Mouse (Mus musculus) intestine, embryonic 16.5 days (tissue): Measurements from ENCODE around the gene Hic2. TPM values are rescaled to one million over a fixed set of nuclear protein-coding genes. Genes with fewer than 3 reads are reported as not detected.

Source experiments
- ATAC-seq: fragments of 200-750 bp; cut with Nextera tagmentation; 2 replicates; pipeline ENCODE4 v1.8.0; 2017; ENCODE audit warnings: moderate TSS enrichment, moderate library complexity
- H3K27ac ChIP-seq: fragments of 300-500 bp; sonication (generic); 2 replicates; pipeline ENCODE4 v1.5.1; 2014; ENCODE audit warnings: mild to moderate bottlenecking, low read length
- H3K27me3 ChIP-seq: fragments of 300-500 bp; sonication (generic); replicated peaks from 2 replicates; pipeline ENCODE4 v1.6.1; 2014; ENCODE audit warnings: low read length, control low read depth, mixed read lengths; ENCODE audit not compliant: control insufficient read depth, insufficient read depth
- H3K36me3 ChIP-seq: fragments of 300-500 bp; sonication (generic); 2 replicates; pipeline ENCODE4 v1.6.1; 2014; ENCODE audit warnings: low read length, control low read depth; ENCODE audit not compliant: control insufficient read depth, insufficient read depth
- H3K4me1 ChIP-seq: fragments of 300-500 bp; sonication (generic); 2 replicates; pipeline ENCODE4 v1.6.1; 2014; ENCODE audit warnings: low read length, control low read depth, mixed read lengths; ENCODE audit not compliant: control insufficient read depth, insufficient read depth
- H3K4me2 ChIP-seq: fragments of 300-500 bp; sonication (generic); 2 replicates; pipeline ENCODE4 v1.6.1; 2014; ENCODE audit warnings: low read depth, low read length, control low read depth
- H3K4me3 ChIP-seq: fragments of 300-500 bp; sonication (generic); 2 replicates; pipeline ENCODE4 v1.5.1; 2014; ENCODE audit warnings: mild to moderate bottlenecking, low read length
- H3K9ac ChIP-seq: fragments of 300-500 bp; sonication (generic); 2 replicates; pipeline ENCODE4 v1.6.1; 2014; ENCODE audit warnings: low read depth, low read length
- H3K9me3 ChIP-seq: fragments of 300-500 bp; sonication (generic); 2 replicates; pipeline ENCODE4 v1.6.1; 2016; ENCODE audit warnings: low read length, control low read depth; ENCODE audit not compliant: control insufficient read depth
- WGBS: fragments of 180-500 bp; shearing (Covaris S2); extraction: QIAGEN DNeasy Blood & Tissue Kit; methylation state at CpG from one replicate; pipeline ENCODE4 v1.1.7; 2014; 5-methylcytosine and 5-hydroxymethylcytosine counted together
- polyA plus RNA-seq: library from polyadenylated mRNA; unstranded; fragments of >200 nt; fragmentation: Nextera tagmentation; extraction: Ambion mirVana; gene quantifications from 2 replicates; pipeline ENCODE4 v1.2.1, GENCODE M21; 2015

Gene Hic2
- polyA plus RNA-seq, 1 experiment from 2014 or later, result 5.5 TPM

DNA sequence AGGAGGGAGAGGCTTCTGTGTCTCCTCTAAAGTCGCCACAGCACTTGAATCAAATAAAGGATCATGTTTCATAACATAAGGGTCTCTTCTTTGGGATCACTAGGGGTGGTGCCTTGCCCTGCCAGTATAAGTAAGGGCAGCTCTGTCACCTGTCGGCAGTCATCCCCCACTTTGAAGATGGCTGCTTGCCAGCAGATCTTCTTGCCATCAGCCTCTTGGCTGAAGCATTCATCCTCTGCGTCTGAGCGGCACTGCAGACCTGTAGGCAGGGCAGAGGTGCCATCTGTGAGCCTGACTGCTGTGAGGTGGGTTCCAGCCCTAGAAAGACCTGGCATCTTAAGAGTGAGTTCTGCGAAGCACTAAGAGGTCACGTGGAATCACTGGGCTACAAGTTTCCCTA lies 49.8 kb downstream of the Hic2 start:
- Histone ChIP-seq H3K27me3 (no peaks in the 10 kb centered on the region), H3K4me3 (no peak overlapping the region), H3K9ac (no peak overlapping the region), H3K36me3 (peaks cover 6% of the 10 kb centered on the region; the same call in 1 of the 2 replicates), H3K9me3 (no peaks in the 10 kb centered on the region), H3K4me2 (no peak overlapping the region), H3K4me1 (peaks cover under 1% of the 10 kb centered on the region; the same call in 1 of the 2 replicates), H3K27ac (no peak overlapping the region)
- WGBS, result 74% methylated on average over 6 of the region's 6 CpGs
- no peak for ATAC-seq

DNA sequence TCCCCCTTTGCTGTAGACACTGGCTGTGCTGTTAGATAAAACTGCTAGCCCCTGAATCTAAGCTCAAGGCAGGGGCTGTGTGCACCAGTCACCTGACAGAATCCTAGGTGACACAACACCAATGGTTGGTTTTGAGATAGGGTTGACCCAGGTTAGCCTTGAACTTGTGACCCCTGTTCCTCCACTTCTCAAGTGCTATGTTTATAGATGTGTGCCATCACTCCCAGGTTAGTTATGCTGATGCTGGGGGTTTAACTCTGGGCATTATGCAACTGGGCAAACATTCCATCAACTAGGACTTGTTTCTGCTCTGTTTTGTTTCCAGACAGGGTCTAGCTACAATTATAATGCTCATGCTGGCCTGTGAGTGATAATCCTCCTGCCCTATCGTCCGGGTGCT lies 53.7 kb downstream of the Hic2 start:
- 74% methylated on average over 2 of the region's 2 CpGs for WGBS
- Histone ChIP-seq H3K27ac (no peak overlapping the region), H3K4me2 (no peak overlapping the region), H3K4me3 (no peak overlapping the region), H3K36me3 (peaks cover 3% of the 10 kb centered on the region; the same call in 1 of the 2 replicates), H3K9ac (no peak overlapping the region), H3K4me1 (no peaks in the 10 kb centered on the region), H3K9me3 (no peaks in the 10 kb centered on the region), H3K27me3 (no peaks in the 10 kb centered on the region)
- no peak for ATAC-seq

DNA sequence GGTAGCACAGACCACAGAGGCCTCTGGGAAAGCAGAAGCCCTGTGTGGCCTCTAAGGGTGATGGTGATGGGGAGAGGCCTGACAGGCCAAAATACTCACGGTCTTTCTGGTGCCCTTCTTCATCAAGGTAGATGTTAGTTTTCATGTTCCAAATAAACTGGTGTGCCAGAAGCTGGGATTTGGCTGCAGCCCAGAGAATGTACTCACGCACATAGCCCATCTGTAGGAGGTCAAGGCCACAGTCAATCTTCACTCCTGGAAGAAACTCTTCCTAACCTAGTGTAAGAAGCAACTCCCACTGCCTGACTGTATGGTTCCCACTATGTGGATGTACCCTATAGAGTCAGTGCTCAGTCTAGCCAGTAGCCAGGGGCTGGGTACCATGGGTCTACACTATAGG lies 57.6 kb downstream of the Hic2 start:
- no peak for ATAC-seq

GRCm38 (mm10) chr16:17292751-17293150 lies 59.4 kb downstream of the Hic2 start:
- no peaks in the 10 kb centered on the region for H3K4me1 ChIP-seq
- 1% methylated on average over 2 of the region's 2 CpGs for WGBS

More for the DNA sequence above, 57.6 kb downstream of the Hic2 start:
- Histone ChIP-seq H3K27ac (no peak overlapping the region), H3K9ac (no peak overlapping the region), H3K4me3 (no peak overlapping the region), H3K4me2 (no peak overlapping the region), H3K36me3 (no peaks in the 10 kb centered on the region), H3K4me1 (no peaks in the 10 kb centered on the region), H3K27me3 (no peaks in the 10 kb centered on the region), H3K9me3 (no peaks in the 10 kb centered on the region)
- WGBS, result 78% methylated on average over 2 of the region's 2 CpGs

DNA sequence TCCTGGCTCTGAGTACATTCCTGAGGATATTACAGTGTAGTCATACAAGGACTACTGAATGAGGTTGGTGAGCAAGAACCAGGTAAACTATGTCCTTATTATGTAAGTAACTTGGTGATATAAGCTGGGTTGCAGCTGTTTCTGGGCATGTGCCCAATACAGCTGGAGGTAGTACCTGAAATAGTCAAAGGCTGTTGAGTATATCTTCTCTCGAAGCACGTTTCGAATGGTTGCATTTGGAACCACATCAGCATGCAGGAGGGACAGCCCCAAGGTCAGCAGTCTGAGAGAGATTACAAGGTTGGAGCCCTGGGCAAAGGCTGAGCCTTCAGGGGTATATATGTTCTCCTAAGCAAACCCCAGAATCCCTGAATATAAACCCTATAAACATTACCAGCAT lies 67.4 kb downstream of the Hic2 start:
- Histone ChIP-seq H3K9me3 (no peaks in the 10 kb centered on the region), H3K27me3 (no peaks in the 10 kb centered on the region), H3K4me1 (no peaks in the 10 kb centered on the region), H3K4me2 (no peak overlapping the region), H3K9ac (no peak overlapping the region), H3K4me3 (no peak overlapping the region), H3K36me3 (no peaks in the 10 kb centered on the region), H3K27ac (no peak overlapping the region)
- ATAC-seq, result no peak
- WGBS, result 94% methylated on average over 3 of the region's 3 CpGs

More at GRCm38 (mm10) chr16:17292751-17293150, 59.4 kb downstream of the Hic2 start:
- Histone ChIP-seq H3K4me3 (no peak overlapping the region), H3K9ac (no peak overlapping the region), H3K27me3 (no peaks in the 10 kb centered on the region), H3K27ac (no peak overlapping the region), H3K4me2 (no peak overlapping the region), H3K9me3 (no peaks in the 10 kb centered on the region), H3K36me3 (no peaks in the 10 kb centered on the region)
- ATAC-seq, result no peak

- no peak overlapping the region for H3K4me3 ChIP-seq
- H3K4me1 ChIP-seq, result no peaks in the 10 kb centered on the region
- no peaks in the 10 kb centered on the region for H3K9me3 ChIP-seq
- H3K27ac ChIP-seq, result no peak overlapping the region
- no peak overlapping the region for H3K9ac ChIP-seq
- 85% methylated on average over 5 of the region's 5 CpGs for WGBS
- no peak overlapping the region for H3K4me2 ChIP-seq
- no peak for ATAC-seq
- no peaks in the 10 kb centered on the region for H3K27me3 ChIP-seq
- 0 out of 2 replicates have a peak, but pooled peaks cover 2% of the 10 kb centered on the region for H3K36me3 ChIP-seq
These were observed 70.3 kb downstream of the Hic2 start for GRCm38 (mm10) chr16:17303521-17304245.

DNA sequence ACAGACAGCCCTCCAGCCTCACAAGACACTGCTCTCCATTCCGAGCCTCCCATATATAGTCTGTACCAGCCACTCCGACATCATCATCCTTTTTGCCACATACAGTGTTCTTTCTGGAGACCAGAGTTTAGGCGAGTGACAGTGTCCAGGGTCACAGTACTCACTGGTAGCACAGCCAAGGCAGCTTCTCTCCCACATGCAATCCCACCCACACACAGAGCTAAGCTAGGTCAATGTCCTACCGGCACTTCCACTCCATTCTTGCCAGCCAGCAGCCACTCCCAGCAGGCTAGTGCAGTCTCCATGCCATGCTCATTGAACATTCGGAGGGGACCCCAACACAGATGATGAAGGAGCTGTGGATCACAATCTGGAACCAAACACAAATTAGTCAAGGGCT lies 74.1 kb downstream of the Hic2 start:
- peaks cover 3% of the 10 kb centered on the region; the same call in 1 of the 2 replicates for H3K36me3 ChIP-seq
- H3K9me3 ChIP-seq, result no peaks in the 10 kb centered on the region
- ATAC-seq, result no peak
- no peak overlapping the region for H3K4me2 ChIP-seq
- no peak overlapping the region for H3K27ac ChIP-seq
- no peak overlapping the region for H3K4me3 ChIP-seq
- H3K4me1 ChIP-seq, result no peaks in the 10 kb centered on the region
- WGBS, result 96% methylated on average over 5 of the region's 5 CpGs
- H3K9ac ChIP-seq, result no peak overlapping the region
- no peaks in the 10 kb centered on the region for H3K27me3 ChIP-seq

DNA sequence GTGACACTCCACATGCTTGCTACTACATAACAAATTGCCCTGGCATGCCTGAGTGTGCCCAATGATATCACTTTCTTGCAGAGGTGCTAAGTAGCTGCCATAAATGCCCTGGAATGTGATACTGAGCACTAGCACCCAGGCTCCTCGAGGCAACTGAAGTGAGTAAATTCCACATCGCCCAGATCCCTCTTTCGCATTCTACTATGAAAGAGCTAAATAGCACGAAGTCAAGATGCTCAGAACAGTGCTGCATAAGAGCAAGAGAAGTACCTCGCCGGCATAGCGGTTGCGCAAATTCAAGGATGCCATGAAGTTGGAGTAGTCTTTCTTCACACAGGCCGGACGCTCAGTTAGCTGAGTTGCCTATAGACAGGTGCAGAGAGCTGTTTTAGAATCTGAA lies 75.7 kb downstream of the Hic2 start:
- H3K4me1 ChIP-seq, result no peaks in the 10 kb centered on the region
- H3K27ac ChIP-seq, result no peak overlapping the region
- peaks cover 3% of the 10 kb centered on the region; the same call in 1 of the 2 replicates for H3K36me3 ChIP-seq
- no peak overlapping the region for H3K4me3 ChIP-seq
- WGBS, result 91% methylated on average over 10 of the region's 10 CpGs
- ATAC-seq, result no peak
- no peaks in the 10 kb centered on the region for H3K27me3 ChIP-seq
- no peaks in the 10 kb centered on the region for H3K9me3 ChIP-seq
- H3K4me2 ChIP-seq, result no peak overlapping the region
- no peak overlapping the region for H3K9ac ChIP-seq

DNA sequence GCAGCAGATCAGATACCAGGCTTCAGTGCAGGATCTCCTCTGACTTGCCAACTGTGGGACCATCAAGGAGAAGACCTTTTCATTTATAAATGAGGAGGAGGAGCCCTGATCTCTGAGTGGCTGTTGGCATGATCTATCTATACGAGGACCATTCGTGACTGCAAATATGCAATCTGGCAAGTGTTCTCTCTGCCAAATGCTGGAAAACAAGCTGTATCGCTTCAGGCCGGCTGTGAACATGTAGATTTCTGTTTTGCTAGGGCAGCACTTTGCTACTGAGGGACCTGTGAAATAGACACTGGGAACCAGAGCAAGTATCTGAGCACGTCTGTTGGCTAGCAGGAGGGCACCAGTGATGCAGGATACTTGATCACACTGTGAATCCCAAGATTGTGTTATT lies 79.2 kb downstream of the Hic2 start:
- Histone ChIP-seq H3K9ac (no peak overlapping the region), H3K4me2 (no peak overlapping the region), H3K9me3 (no peaks in the 10 kb centered on the region), H3K27me3 (no peaks in the 10 kb centered on the region), H3K4me1 (no peaks in the 10 kb centered on the region), H3K36me3 (peaks cover 9% of the 10 kb centered on the region), H3K4me3 (no peak overlapping the region), H3K27ac (no peak overlapping the region)
- ATAC-seq, result no peak
- WGBS, result 91% methylated on average over 5 of the region's 5 CpGs
